Mouse (Mus musculus) kidney, embryonic 14.5 days (tissue): ENCODE measurements around the gene Sptan1. TPM values are rescaled to one million over a fixed set of nuclear protein-coding genes. Genes with fewer than 3 reads are reported as not detected.

ENCODE experiments used
- ATAC-seq: fragments of 200-750 bp; cut with Nextera tagmentation; 2 replicates; pipeline ENCODE4 v1.8.0; 2017; ENCODE audit warnings: moderate number of reproducible peaks, mild to moderate bottlenecking, moderate TSS enrichment, moderate library complexity; ENCODE audit not compliant: low FRiP score, low TSS enrichment
- H3K27ac ChIP-seq: fragments of 300-500 bp; sonication (generic); 2 replicates; pipeline ENCODE4 v1.5.1; 2014; ENCODE audit warnings: low read depth, mild to moderate bottlenecking, low read length, moderate library complexity, mixed read lengths
- H3K27me3 ChIP-seq: fragments of 300-500 bp; sonication (generic); 2 replicates; pipeline ENCODE4 v1.6.1; 2014; ENCODE audit warnings: mild to moderate bottlenecking, low read length; ENCODE audit not compliant: control insufficient read depth, insufficient read depth
- H3K36me3 ChIP-seq: fragments of 300-500 bp; sonication (generic); 2 replicates; pipeline ENCODE4 v1.6.1; 2014; ENCODE audit warnings: low read length, mixed read lengths; ENCODE audit not compliant: control insufficient read depth, insufficient read depth
- H3K4me1 ChIP-seq: fragments of 300-500 bp; sonication (generic); 2 replicates; pipeline ENCODE4 v1.6.1; 2014; ENCODE audit warnings: low read length, mixed read lengths; ENCODE audit not compliant: control insufficient read depth, insufficient read depth
- H3K4me2 ChIP-seq: fragments of 300-500 bp; sonication (generic); replicated peaks from 2 replicates; pipeline ENCODE4 v1.6.1; 2014; ENCODE audit warnings: low read depth, mild to moderate bottlenecking, low read length
- H3K4me3 ChIP-seq: fragments of 300-500 bp; sonication (generic); 2 replicates; pipeline ENCODE4 v1.5.1; 2014; ENCODE audit warnings: mild to moderate bottlenecking, low read length
- H3K9ac ChIP-seq: fragments of 300-500 bp; sonication (generic); 2 replicates; pipeline ENCODE4 v1.6.1; 2014; ENCODE audit warnings: low read depth, mild to moderate bottlenecking, low read length, moderate library complexity
- H3K9me3 ChIP-seq: fragments of 300-500 bp; sonication (generic); 2 replicates; pipeline ENCODE4 v1.6.1; 2016; ENCODE audit warnings: low read length; ENCODE audit not compliant: control insufficient read depth
- WGBS: fragments of 180-500 bp; shearing (Covaris S2); extraction: QIAGEN DNeasy Blood & Tissue Kit; methylation state at CpG from one replicate; pipeline ENCODE4 v1.1.7; 2014; 5-methylcytosine and 5-hydroxymethylcytosine counted together
- polyA plus RNA-seq: library from polyadenylated mRNA; unstranded; fragments of >200 nt; fragmentation: Nextera tagmentation; extraction: Ambion mirVana; gene quantifications from 2 replicates; pipeline ENCODE4 v1.2.1, GENCODE M21; 2014

Gene Sptan1
- polyA plus RNA-seq, 1 experiment from 2014 or later, result 136 TPM

DNA sequence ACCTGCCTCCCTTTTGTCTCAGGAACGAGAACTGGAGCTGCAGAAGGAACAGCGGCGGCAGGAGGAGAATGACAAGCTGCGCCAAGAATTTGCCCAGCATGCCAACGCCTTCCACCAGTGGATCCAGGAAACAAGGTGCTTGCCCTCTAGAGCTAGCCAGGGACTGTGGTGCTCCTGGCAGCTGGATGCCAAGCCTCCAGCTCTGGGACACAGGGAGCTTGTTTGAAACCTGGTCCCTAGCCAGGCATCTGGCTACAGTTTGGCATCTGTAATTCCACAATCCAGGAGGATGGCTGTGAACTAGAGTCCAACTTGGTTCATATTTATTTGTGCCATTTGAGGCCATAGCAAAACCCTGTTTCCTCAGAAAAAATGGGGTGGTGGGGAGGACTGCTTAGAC lies 61.6 kb downstream of the Sptan1 start:
- H3K36me3 ChIP-seq, result peaks cover 100% of the 10 kb centered on the region
- H3K4me1 ChIP-seq, result no peaks in the 10 kb centered on the region
- H3K9me3 ChIP-seq, result no peaks in the 10 kb centered on the region
- no peak overlapping the region for H3K4me3 ChIP-seq
- no peaks in the 10 kb centered on the region for H3K27me3 ChIP-seq
- H3K27ac ChIP-seq, result no peak overlapping the region
- ATAC-seq, result no peak
- H3K4me2 ChIP-seq, result no peak overlapping the region
- no peak overlapping the region for H3K9ac ChIP-seq
- 95% methylated on average over 5 of the region's 5 CpGs for WGBS

DNA sequence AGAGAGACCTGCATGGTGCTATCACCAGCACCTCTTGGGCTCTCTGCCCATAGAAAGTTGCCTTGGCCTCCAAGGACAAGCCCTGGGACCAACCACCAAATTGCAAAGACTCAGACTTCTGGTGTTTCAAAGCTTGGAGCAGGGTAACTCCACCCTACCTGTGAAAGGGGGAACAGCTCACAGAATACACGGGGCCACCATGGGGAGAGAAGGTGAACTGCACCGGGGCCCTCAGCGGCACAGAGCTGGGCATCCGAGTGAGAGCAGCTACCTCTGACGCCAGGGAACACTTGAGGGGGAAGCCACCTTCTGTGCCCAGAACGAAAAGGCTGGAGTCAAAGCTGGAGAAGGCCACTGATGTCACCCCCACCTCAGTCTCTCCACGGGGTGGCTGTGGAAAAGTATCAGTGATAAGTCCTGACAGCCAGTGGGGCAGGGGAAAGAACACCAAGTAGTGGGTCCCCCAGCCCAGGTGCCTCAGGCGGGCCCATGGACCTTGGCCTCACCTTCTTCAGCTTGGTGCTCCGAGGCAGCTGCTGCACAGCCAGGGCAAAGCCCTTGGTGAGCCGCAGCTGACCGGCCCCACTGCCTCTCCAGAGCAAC lies 67.0 kb downstream of the Sptan1 start:
- H3K4me2 ChIP-seq, result no peak overlapping the region
- ATAC-seq, result no peak
- H3K27me3 ChIP-seq, result no peaks in the 10 kb centered on the region
- no peaks in the 10 kb centered on the region for H3K9me3 ChIP-seq
- WGBS, result 56% methylated on average over 11 of the region's 11 CpGs
- no peak overlapping the region for H3K9ac ChIP-seq
- no peak overlapping the region for H3K4me3 ChIP-seq
- peaks cover 55% of the 10 kb centered on the region for H3K36me3 ChIP-seq
- H3K4me1 ChIP-seq, result no peaks in the 10 kb centered on the region
- H3K27ac ChIP-seq, result no peak overlapping the region

DNA sequence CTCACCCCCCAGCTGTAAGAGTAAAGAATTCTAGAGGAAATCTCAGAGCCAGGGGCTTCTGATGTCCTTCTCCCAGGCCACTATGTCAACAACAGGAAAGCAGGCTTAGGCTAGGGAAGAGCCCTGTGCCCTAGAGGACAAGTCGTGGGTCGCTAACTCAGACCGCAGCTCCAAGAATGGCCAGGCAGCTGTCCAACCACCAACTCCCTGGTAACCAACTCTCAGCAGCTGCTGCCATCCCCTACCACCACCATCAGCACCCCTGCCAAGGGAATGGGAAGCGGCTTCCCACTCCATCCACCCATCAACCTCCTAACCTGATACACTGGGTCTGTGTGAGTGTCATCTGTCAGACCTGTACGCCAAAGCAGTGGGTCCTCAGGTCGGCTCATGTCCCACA lies 67.6 kb downstream of the Sptan1 start:
- peaks cover 51% of the 10 kb centered on the region for H3K36me3 ChIP-seq
- no peak overlapping the region for H3K9ac ChIP-seq
- no peak overlapping the region for H3K27ac ChIP-seq
- WGBS, result 68% methylated on average over 6 of the region's 6 CpGs
- no peak overlapping the region for H3K4me2 ChIP-seq
- H3K9me3 ChIP-seq, result no peaks in the 10 kb centered on the region
- H3K27me3 ChIP-seq, result no peaks in the 10 kb centered on the region
- no peak overlapping the region for H3K4me3 ChIP-seq
- no peaks in the 10 kb centered on the region for H3K4me1 ChIP-seq
- ATAC-seq, result no peak

DNA sequence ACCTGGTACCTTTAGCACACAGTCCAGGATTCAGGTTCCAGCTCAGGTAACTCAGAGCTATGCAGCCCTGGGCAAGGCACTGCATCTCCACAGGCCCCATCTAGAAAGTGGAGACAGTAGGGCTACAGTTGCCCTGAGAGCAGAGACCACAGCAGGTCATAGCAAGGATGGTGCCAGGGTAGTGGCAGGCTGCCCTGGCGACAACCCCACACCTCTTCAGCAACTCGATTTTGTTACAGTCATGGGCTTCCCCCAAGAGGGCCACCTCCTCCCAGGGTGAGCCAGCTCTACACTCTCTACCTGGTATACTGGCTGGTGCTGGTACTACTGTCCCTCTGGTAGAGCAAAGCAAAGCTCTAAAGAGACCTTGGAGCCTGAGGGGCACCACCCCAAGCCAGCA lies 72.4 kb downstream of the Sptan1 start:
- H3K9me3 ChIP-seq, result no peaks in the 10 kb centered on the region
- no peak overlapping the region for H3K4me2 ChIP-seq
- WGBS, result 76% methylated on average over 2 of the region's 2 CpGs
- H3K9ac ChIP-seq, result no peak overlapping the region
- H3K4me3 ChIP-seq, result no peak overlapping the region
- H3K36me3 ChIP-seq, result peaks cover 5% of the 10 kb centered on the region
- H3K4me1 ChIP-seq, result no peaks in the 10 kb centered on the region
- no peak overlapping the region for H3K27ac ChIP-seq
- no peaks in the 10 kb centered on the region for H3K27me3 ChIP-seq
- ATAC-seq, result no peak

DNA sequence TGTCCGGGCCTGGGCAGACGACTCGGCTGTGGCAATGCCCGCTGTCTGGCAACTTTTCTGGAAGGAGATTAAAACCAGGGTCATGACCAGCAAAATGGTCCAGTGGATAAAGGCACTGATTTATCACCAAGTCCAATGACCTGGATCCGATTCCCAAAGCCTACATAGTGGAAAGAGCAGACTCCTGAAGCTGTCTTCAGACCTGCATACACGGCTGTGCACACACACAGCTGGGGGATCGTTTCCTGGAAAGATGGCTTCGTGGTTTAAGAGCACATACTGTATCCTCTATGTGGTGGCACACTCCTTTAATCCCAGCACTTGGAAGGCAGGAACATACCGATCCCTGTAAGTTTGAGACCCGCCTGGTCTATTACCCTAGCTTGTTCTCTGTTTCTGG lies 73.0 kb downstream of the Sptan1 start:
- no peak overlapping the region for H3K4me3 ChIP-seq
- no peak overlapping the region for H3K27ac ChIP-seq
- whole genome bisulfite sequencing, result 59% methylated on average over 10 of the region's 10 CpGs
- H3K4me1 ChIP-seq, result no peaks in the 10 kb centered on the region
- no peak overlapping the region for H3K9ac ChIP-seq
- peaks cover 5% of the 10 kb centered on the region; the same call in 1 of the 2 replicates for H3K36me3 ChIP-seq
- no peak overlapping the region for H3K4me2 ChIP-seq
- no peaks in the 10 kb centered on the region for H3K9me3 ChIP-seq
- ATAC-seq, result peak; percentile 42; the same call in 1 of the 2 replicates
- H3K27me3 ChIP-seq, result no peaks in the 10 kb centered on the region

DNA sequence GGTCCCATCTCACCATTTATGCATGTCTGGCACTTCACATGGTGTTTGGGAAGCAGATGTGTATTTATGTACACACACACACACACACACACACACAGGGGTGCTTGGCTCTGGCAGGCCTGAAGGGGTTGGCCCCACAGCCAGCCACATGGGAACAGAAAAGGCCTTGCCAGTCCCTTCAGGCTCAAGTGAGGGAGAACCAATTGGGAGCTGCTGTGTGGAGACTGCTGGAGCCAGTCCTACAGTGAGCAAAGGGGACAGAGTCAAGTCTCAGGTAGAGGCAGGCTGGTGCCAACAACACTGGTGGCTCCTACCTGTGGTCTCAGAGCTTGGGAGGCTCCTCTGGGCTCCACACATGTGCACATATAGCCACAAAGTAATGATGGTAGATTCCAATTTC lies 74.3 kb downstream of the Sptan1 start:
- H3K4me2 ChIP-seq, result no peak overlapping the region
- no peak for ATAC-seq
- no peak overlapping the region for H3K27ac ChIP-seq
- H3K27me3 ChIP-seq, result no peaks in the 10 kb centered on the region
- peaks cover 5% of the 10 kb centered on the region; the same call in 1 of the 2 replicates for H3K36me3 ChIP-seq
- H3K9me3 ChIP-seq, result no peaks in the 10 kb centered on the region
- H3K4me3 ChIP-seq, result no peak overlapping the region
- no peaks in the 10 kb centered on the region for H3K4me1 ChIP-seq
- no peak overlapping the region for H3K9ac ChIP-seq

DNA sequence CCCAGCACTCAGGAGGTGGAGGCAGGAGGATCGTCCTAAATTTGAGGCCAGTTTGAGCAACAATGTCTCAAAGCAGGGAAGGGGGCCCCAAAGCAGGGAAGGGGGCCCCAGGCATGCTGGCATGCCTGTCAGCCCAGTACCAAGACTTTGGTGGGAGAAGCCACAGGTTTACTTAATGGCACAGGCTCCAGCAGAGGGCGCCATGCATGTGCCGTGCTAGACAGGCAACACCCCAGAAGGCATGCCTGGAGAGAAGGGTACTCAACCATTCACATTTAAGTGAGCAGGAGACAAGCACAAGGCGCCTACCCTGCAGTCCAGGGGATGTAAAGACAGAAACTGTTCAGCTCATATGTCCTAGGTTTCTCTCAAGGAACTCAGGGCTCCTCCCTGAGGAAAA lies 77.1 kb downstream of the Sptan1 start:
- H3K27ac ChIP-seq, result no peak overlapping the region
- no peaks in the 10 kb centered on the region for H3K9me3 ChIP-seq
- ATAC-seq, result peak; percentile 36; the same call in 1 of the 2 replicates
- no peaks in the 10 kb centered on the region for H3K27me3 ChIP-seq
- H3K9ac ChIP-seq, result no peak overlapping the region
- 7% methylated on average over 4 of the region's 4 CpGs for WGBS
- peaks cover 9% of the 10 kb centered on the region for H3K36me3 ChIP-seq
- no peaks in the 10 kb centered on the region for H3K4me1 ChIP-seq
- H3K4me3 ChIP-seq, result no peak overlapping the region
- no peak overlapping the region for H3K4me2 ChIP-seq

DNA sequence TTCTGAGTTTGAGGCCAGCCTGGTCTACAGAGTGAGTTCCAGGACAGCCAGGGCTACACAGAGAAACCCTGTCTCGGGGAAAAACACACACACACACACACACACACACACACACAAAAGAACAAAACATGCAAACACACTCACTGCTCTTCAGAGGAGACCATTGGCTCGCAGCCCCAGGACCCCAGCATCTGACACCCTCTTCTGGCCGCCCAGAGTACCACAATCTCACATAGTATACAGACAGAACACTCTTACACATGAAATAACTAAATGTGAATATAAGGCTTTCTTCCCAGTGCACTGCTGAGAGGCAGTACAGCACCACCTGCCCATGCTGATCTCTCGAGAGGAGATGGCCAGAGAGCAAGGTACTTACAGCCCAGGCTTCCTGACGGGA lies 79.2 kb downstream of the Sptan1 start:
- no peaks in the 10 kb centered on the region for H3K9me3 ChIP-seq
- peaks cover 4% of the 10 kb centered on the region; the same call in 1 of the 2 replicates for H3K36me3 ChIP-seq
- H3K4me1 ChIP-seq, result no peaks in the 10 kb centered on the region
- 93% methylated on average over 5 of the region's 5 CpGs for WGBS
- no peak overlapping the region for H3K4me3 ChIP-seq
- H3K9ac ChIP-seq, result no peak overlapping the region
- H3K27me3 ChIP-seq, result no peaks in the 10 kb centered on the region
- no peak overlapping the region for H3K27ac ChIP-seq
- H3K4me2 ChIP-seq, result no peak overlapping the region
- no peak for ATAC-seq

DNA sequence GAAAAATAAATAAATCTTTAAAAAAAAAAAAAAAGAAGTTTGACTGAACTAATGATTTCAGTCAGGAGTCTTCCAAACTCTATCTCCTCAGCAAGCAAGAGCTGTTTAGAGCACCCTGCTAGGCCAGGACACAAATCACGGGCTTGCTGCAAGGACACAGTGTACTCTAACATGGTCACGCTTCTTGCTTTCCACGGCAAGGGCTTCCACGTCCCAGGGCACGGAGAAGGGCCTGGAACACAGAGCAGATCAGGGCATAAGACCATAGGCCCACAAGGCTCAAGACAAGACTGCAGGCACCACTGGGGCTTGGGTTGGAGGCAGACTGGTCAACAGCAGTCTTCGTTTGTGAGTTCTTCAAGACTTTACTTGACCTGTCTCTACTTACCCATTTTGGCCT lies 81.8 kb downstream of the Sptan1 start:
- WGBS, result 93% methylated on average over 6 of the region's 6 CpGs
- no peaks in the 10 kb centered on the region for H3K27me3 ChIP-seq

More for the DNA sequence above, 81.8 kb downstream of the Sptan1 start:
- ATAC-seq, result no peak
- Histone ChIP-seq H3K4me2 (no peak overlapping the region), H3K4me1 (no peaks in the 10 kb centered on the region), H3K27ac (no peak overlapping the region), H3K9me3 (no peaks in the 10 kb centered on the region), H3K4me3 (no peak overlapping the region), H3K36me3 (peaks cover 4% of the 10 kb centered on the region; the same call in 1 of the 2 replicates), H3K9ac (no peak overlapping the region)
